Mouse (Mus musculus) hindbrain, embryonic 11.5 days (tissue): Measurements from ENCODE around the gene Tars2. TPM values are rescaled to one million over a fixed set of nuclear protein-coding genes. Genes with fewer than 3 reads are reported as not detected.
"Not testable (repeated sequence)": the region's sequence is repeated elsewhere in the genome, so short reads cannot be mapped to it uniquely, and the experiment has no call there.

Experiments used
- ATAC-seq: fragments of 200-750 bp; cut with Nextera tagmentation; 2 replicates; pipeline ENCODE4 v1.8.0; 2017; ENCODE audit warnings: mild to moderate bottlenecking, moderate TSS enrichment, moderate library complexity; ENCODE audit not compliant: low FRiP score
- DNase-seq: peaks from one replicate; pipeline ENCODE4 v3.0.0-alpha.2; 2015; ENCODE audit warnings: low spot score
- H3K27ac ChIP-seq: fragments of 300-500 bp; sonication (generic); 2 replicates; pipeline ENCODE4 v1.5.1; 2014; ENCODE audit warnings: mild to moderate bottlenecking, low read depth, low read length
- H3K27me3 ChIP-seq: fragments of 300-500 bp; sonication (generic); 2 replicates; pipeline ENCODE4 v1.6.1; 2014; ENCODE audit warnings: mild to moderate bottlenecking, low read length, moderate library complexity, mixed read lengths; ENCODE audit not compliant: control insufficient read depth, insufficient read depth
- H3K36me3 ChIP-seq: fragments of 300-500 bp; sonication (generic); 2 replicates; pipeline ENCODE4 v1.6.1; 2014; ENCODE audit warnings: mild to moderate bottlenecking, low read length, moderate library complexity, mixed read lengths; ENCODE audit not compliant: control insufficient read depth, insufficient read depth
- H3K4me1 ChIP-seq: fragments of 300-500 bp; sonication (generic); replicated peaks from 2 replicates; pipeline ENCODE4 v1.6.1; 2014; ENCODE audit warnings: low read length, mixed read lengths; ENCODE audit not compliant: control insufficient read depth, insufficient read depth
- H3K4me2 ChIP-seq: fragments of 300-500 bp; sonication (generic); replicated peaks from 2 replicates; pipeline ENCODE4 v1.6.1; 2014; ENCODE audit warnings: mild to moderate bottlenecking, low read depth, low read length
- H3K4me3 ChIP-seq: fragments of 300-500 bp; sonication (generic); 2 replicates; pipeline ENCODE4 v1.5.1; 2014; ENCODE audit warnings: low read depth, low read length
- H3K9ac ChIP-seq: fragments of 300-500 bp; sonication (generic); 2 replicates; pipeline ENCODE4 v1.6.1; 2014; ENCODE audit warnings: low read depth, low read length
- H3K9me3 ChIP-seq: fragments of 300-500 bp; sonication (generic); 2 replicates; pipeline ENCODE4 v1.6.1; 2016; ENCODE audit warnings: low read length; ENCODE audit not compliant: control insufficient read depth
- WGBS: fragments of 180-500 bp; shearing (Covaris S2); extraction: QIAGEN DNeasy Blood & Tissue Kit; methylation state at CpG from one replicate; pipeline ENCODE4 v1.1.7; 2014; 5-methylcytosine and 5-hydroxymethylcytosine counted together
- polyA plus RNA-seq: library from polyadenylated mRNA; unstranded; fragments of >200 nt; fragmentation: Nextera tagmentation; extraction: Ambion mirVana; gene quantifications from 2 replicates; pipeline ENCODE4 v1.2.1, GENCODE M21; 2014

Gene Tars2
- 42.6 and 49.7 TPM in 2 replicates for polyA plus RNA-seq

- WGBS = 86% methylated on average over 6 of the region's 6 CpGs
- no peak within 1 kb of the TSS for H3K9ac ChIP-seq
- no peaks in the 10 kb centered on the region for H3K9me3 ChIP-seq
- no peak for ATAC-seq
- no peak within 1 kb of the TSS for H3K4me2 ChIP-seq
- no peaks in the 10 kb centered on the region for H3K27me3 ChIP-seq
- peaks cover 7% of the 10 kb centered on the region for H3K36me3 ChIP-seq
- H3K4me3 ChIP-seq = no peak within 1 kb of the TSS
- no peaks in the 10 kb centered on the region for H3K4me1 ChIP-seq
- H3K27ac ChIP-seq = no peak within 1 kb of the TSS
- no peak for DNase-seq
Observed at GRCm38 (mm10) chr3:95760106-95760505, at the start of gene Tars2. Gene Tars2, minus strand, starts transcription at chr3:95760206.

- Histone ChIP-seq H3K4me2 (no peak overlapping the region), H3K4me1 (no peaks in the 10 kb centered on the region), H3K27ac (no peak overlapping the region), H3K4me3 (no peak overlapping the region), H3K9ac (no peak overlapping the region), H3K36me3 (no peaks in the 10 kb centered on the region), H3K9me3 (no peaks in the 10 kb centered on the region), H3K27me3 (no peaks in the 10 kb centered on the region)
- no peak for DNase-seq
- 80% methylated on average over 2 of the region's 2 CpGs for WGBS
- no peak for ATAC-seq
Observed at GRCm38 (mm10) chr3:95808384-95808783, 48.4 kb upstream of the Tars2 start.

- H3K4me3 ChIP-seq, DNase-seq, H3K4me2 ChIP-seq, H3K36me3 ChIP-seq, H3K4me1 ChIP-seq, H3K27ac ChIP-seq, H3K9me3 ChIP-seq, H3K9ac ChIP-seq, ATAC-seq, H3K27me3 ChIP-seq: not testable (repeated sequence)
- 97% methylated on average over 3 of the region's 6 CpGs for WGBS
Observed at GRCm38 (mm10) chr3:95807630-95808029, 47.6 kb upstream of the Tars2 start.

- H3K4me2 ChIP-seq = no peak overlapping the region
- ATAC-seq (no peak), DNase-seq (no peak)
- no peak overlapping the region for H3K27ac ChIP-seq
- H3K9me3 ChIP-seq = no peaks in the 10 kb centered on the region
- H3K36me3 ChIP-seq = no peaks in the 10 kb centered on the region
- 94% methylated on average over 1 of the region's 1 CpGs for WGBS
- H3K27me3 ChIP-seq = no peaks in the 10 kb centered on the region
- no peaks in the 10 kb centered on the region for H3K4me1 ChIP-seq
- H3K9ac ChIP-seq = no peak overlapping the region
- H3K4me3 ChIP-seq = no peak overlapping the region
Observed at GRCm38 (mm10) chr3:95806677-95807076, 46.7 kb upstream of the Tars2 start.

- 96% methylated on average over 4 of the region's 4 CpGs for WGBS
- Histone ChIP-seq H3K36me3 (no peaks in the 10 kb centered on the region), H3K27ac (no peak overlapping the region), H3K9me3 (no peaks in the 10 kb centered on the region), H3K4me3 (no peak overlapping the region), H3K9ac (no peak overlapping the region), H3K4me1 (no peaks in the 10 kb centered on the region), H3K27me3 (no peaks in the 10 kb centered on the region), H3K4me2 (no peak overlapping the region)
- no peak for ATAC-seq
- no peak for DNase-seq
Observed at GRCm38 (mm10) chr3:95803851-95804250, 43.8 kb upstream of the Tars2 start.

- Histone ChIP-seq H3K9ac (no peak overlapping the region), H3K4me1 (no peaks in the 10 kb centered on the region), H3K4me2 (no peak overlapping the region), H3K9me3 (no peaks in the 10 kb centered on the region), H3K36me3 (no peaks in the 10 kb centered on the region), H3K27me3 (no peaks in the 10 kb centered on the region), H3K27ac (no peak overlapping the region), H3K4me3 (no peak overlapping the region)
- ATAC-seq (no peak), DNase-seq (no peak)
- 92% methylated on average over 4 of the region's 4 CpGs for WGBS
Observed at GRCm38 (mm10) chr3:95798756-95799155, 38.8 kb upstream of the Tars2 start.

GRCm38 (mm10) chr3:95794299-95794698 lies 34.3 kb upstream of the Tars2 start:
- no peaks in the 10 kb centered on the region for H3K27me3 ChIP-seq
- H3K9me3 ChIP-seq = no peaks in the 10 kb centered on the region
- H3K4me1 ChIP-seq = no peaks in the 10 kb centered on the region
- no peak overlapping the region for H3K4me3 ChIP-seq
- no peak for DNase-seq
- no peak overlapping the region for H3K4me2 ChIP-seq
- WGBS = 90% methylated on average over 1 of the region's 1 CpGs
- H3K27ac ChIP-seq = no peak overlapping the region
- no peaks in the 10 kb centered on the region for H3K36me3 ChIP-seq
- ATAC-seq = no peak
- no peak overlapping the region for H3K9ac ChIP-seq

GRCm38 (mm10) chr3:95793662-95794061 lies 33.7 kb upstream of the Tars2 start:
- Histone ChIP-seq H3K4me3 (no peak overlapping the region), H3K4me1 (no peaks in the 10 kb centered on the region), H3K27ac (no peak overlapping the region), H3K4me2 (no peak overlapping the region), H3K27me3 (no peaks in the 10 kb centered on the region), H3K9ac (no peak overlapping the region), H3K36me3 (no peaks in the 10 kb centered on the region), H3K9me3 (no peaks in the 10 kb centered on the region)
- no peak for ATAC-seq
- no peak for DNase-seq
- 80% methylated on average over 2 of the region's 2 CpGs for WGBS

- Histone ChIP-seq H3K27me3 (no peaks in the 10 kb centered on the region), H3K4me2 (no peak overlapping the region), H3K36me3 (0 out of 2 replicates have a peak, but pooled peaks cover 6% of the 10 kb centered on the region), H3K9ac (no peak overlapping the region), H3K4me3 (no peak overlapping the region), H3K27ac (no peak overlapping the region), H3K4me1 (no peaks in the 10 kb centered on the region), H3K9me3 (no peaks in the 10 kb centered on the region)
- DNase-seq (no peak), ATAC-seq (no peak)
- 95% methylated on average over 4 of the region's 4 CpGs for WGBS
Observed at GRCm38 (mm10) chr3:95785501-95785900, 25.5 kb upstream of the Tars2 start.
